Mouse (Mus musculus) CH12.LX (cell line): ENCODE data around the gene Olfr1079. TPM values are rescaled to one million over a fixed set of nuclear protein-coding genes. Genes with fewer than 3 reads are reported as not detected.

Experiments
- DNase-seq: peaks from one replicate; pipeline ENCODE4 v3.0.0-alpha.2; 2013; ENCODE audit errors: extremely low read depth
- H3K27ac ChIP-seq: 2 replicates; pipeline ENCODE4 v1.5.1; 2012; ENCODE audit warnings: low read depth, mild to moderate bottlenecking, control low read depth, moderate library complexity; ENCODE audit not compliant: insufficient read depth
- H3K27me3 ChIP-seq: replicated peaks from 2 replicates; pipeline ENCODE3; 2012; ENCODE audit warnings: inconsistent platforms
- H3K36me3 ChIP-seq, 2 experiments: replicated peaks in 1 of 2; 2 replicates each; pipeline versions ENCODE3 to v1.6.1; 2012; ENCODE audit warnings: inconsistent platforms in 1 of 2, low read length in 1 of 2, mild to moderate bottlenecking in 1 of 2, mixed read lengths in 1 of 2, moderate library complexity in 1 of 2; ENCODE audit not compliant: control insufficient read depth in 1 of 2, insufficient read depth in 1 of 2
- H3K4me1 ChIP-seq, 2 experiments: 2 replicates each; pipeline ENCODE4 v1.6.1; 2012; ENCODE audit warnings: inconsistent platforms in 1 of 2, moderate library complexity in 1 of 2; ENCODE audit not compliant: insufficient read depth in 2 of 2, control insufficient read depth in 1 of 2
- H3K4me2 ChIP-seq: 2 replicates; pipeline ENCODE4 v1.6.1; 2012; ENCODE audit warnings: low read depth, mild to moderate bottlenecking, control low read depth; ENCODE audit not compliant: poor library complexity, insufficient read depth, severe bottlenecking
- H3K4me3 ChIP-seq, 3 experiments: fragments of 150-350 bp in 1 of 3; sonication (generic) in 1 of 3; replicated peaks in 1 of 3; 2 replicates each; pipeline versions ENCODE3 to v1.5.1; 2011 to 2012; ENCODE audit warnings: low read depth in 2 of 3, low read length in 2 of 3, mild to moderate bottlenecking in 2 of 3, moderate library complexity in 2 of 3, control low read depth in 1 of 3, improper control_type of control experiment in 1 of 3, inconsistent platforms in 1 of 3, mixed read lengths in 1 of 3; ENCODE audit not compliant: poor library complexity in 1 of 3
- H3K79me2 ChIP-seq: replicated peaks from 2 replicates; pipeline ENCODE4 v1.6.1; 2012; ENCODE audit warnings: mild to moderate bottlenecking, moderate library complexity; ENCODE audit not compliant: control insufficient read depth, poor library complexity, insufficient read depth, severe bottlenecking; ENCODE audit errors: extremely low read depth
- H3K9ac ChIP-seq: 2 replicates; pipeline ENCODE4 v1.6.1; 2012; ENCODE audit warnings: low read depth, mild to moderate bottlenecking, control low read depth, moderate library complexity; ENCODE audit not compliant: insufficient read depth
- H3K9me3 ChIP-seq: replicated peaks from 2 replicates; pipeline ENCODE3; 2012; ENCODE audit warnings: low read length, inconsistent platforms, mixed read lengths
- CHD2 ChIP-seq: IDR thresholded peaks from 2 replicates; pipeline ENCODE4 v1.6.1; 2011; ENCODE audit warnings: low read length, improper control_type of control experiment
- CTCF ChIP-seq, 2 experiments: IDR thresholded peaks in 1 of 2; conservative IDR thresholded peaks in 1 of 2; 2 replicates each; pipeline ENCODE4 v1.5.1; 2011 to 2012; ENCODE audit warnings: low read depth in 2 of 2, low read length in 2 of 2, improper control_type of control experiment in 1 of 2, inconsistent platforms in 1 of 2, mild to moderate bottlenecking in 1 of 2, moderate library complexity in 1 of 2
- E2F4 ChIP-seq: IDR thresholded peaks from 2 replicates; pipeline ENCODE4 v1.6.1; 2011; ENCODE audit warnings: low read depth, low read length, improper control_type of control experiment; ENCODE audit not compliant: insufficient replicate concordance
- EP300 ChIP-seq: IDR thresholded peaks from 2 replicates; pipeline ENCODE4 v1.6.1; 2011; ENCODE audit warnings: low read length, improper control_type of control experiment
- ETS1 ChIP-seq: conservative IDR thresholded peaks from 2 replicates; pipeline ENCODE4 v1.6.1; 2012; ENCODE audit warnings: low read depth, mild to moderate bottlenecking, inconsistent platforms, low read length, improper control_type of control experiment, moderate library complexity
- GABPA ChIP-seq: IDR thresholded peaks from 2 replicates; pipeline ENCODE4 v1.6.1; 2012; ENCODE audit warnings: low read depth, low read length, improper control_type of control experiment, inconsistent platforms; ENCODE audit not compliant: insufficient replicate concordance
- IRF4 ChIP-seq: IDR thresholded peaks from 2 replicates; pipeline ENCODE4 v1.6.1; 2014; ENCODE audit warnings: low read depth, mild to moderate bottlenecking, inconsistent platforms, low read length, improper control_type of control experiment
- JUN ChIP-seq: IDR thresholded peaks from 2 replicates; pipeline ENCODE4 v1.6.1; 2011; ENCODE audit warnings: low read depth, mild to moderate bottlenecking, low read length, improper control_type of control experiment, moderate library complexity; ENCODE audit not compliant: insufficient read depth
- KAT2A ChIP-seq: IDR thresholded peaks from 2 replicates; pipeline ENCODE4 v1.6.1; 2012; ENCODE audit warnings: low read length, improper control_type of control experiment, inconsistent platforms; ENCODE audit not compliant: insufficient replicate concordance
- MAX ChIP-seq: IDR thresholded peaks from 2 replicates; pipeline ENCODE4 v1.6.1; 2011; ENCODE audit warnings: low read length, improper control_type of control experiment
- MYC ChIP-seq: IDR thresholded peaks from 2 replicates; pipeline ENCODE4 v1.6.1; 2011; ENCODE audit warnings: low read depth, mild to moderate bottlenecking, improper control_type of control experiment, low read length
- NELFE ChIP-seq: IDR thresholded peaks from 2 replicates; pipeline ENCODE4 v1.6.1; 2011; ENCODE audit warnings: low read depth, low read length, improper control_type of control experiment
- NRF1 ChIP-seq: IDR thresholded peaks from 2 replicates; pipeline ENCODE4 v1.6.1; 2014; ENCODE audit warnings: low read depth, mild to moderate bottlenecking, inconsistent platforms, low read length, improper control_type of control experiment, moderate library complexity
- PAX5 ChIP-seq: IDR thresholded peaks from 2 replicates; pipeline ENCODE4 v1.6.1; 2012; ENCODE audit warnings: low read length, inconsistent platforms, mixed read lengths
- POLR2A ChIP-seq: IDR thresholded peaks from 2 replicates; pipeline ENCODE4 v1.6.1; 2011; ENCODE audit warnings: low read depth, mild to moderate bottlenecking, improper control_type of control experiment, low read length
- RAD21 ChIP-seq: IDR thresholded peaks from 2 replicates; pipeline ENCODE4 v1.6.1; 2011; ENCODE audit warnings: low read depth, mild to moderate bottlenecking, low read length, improper control_type of control experiment, moderate library complexity
- TCF12 ChIP-seq: IDR thresholded peaks from 2 replicates; pipeline ENCODE4 v1.6.1; 2014; ENCODE audit warnings: low read depth, mild to moderate bottlenecking, inconsistent platforms, low read length, improper control_type of control experiment
- UBTF ChIP-seq: IDR thresholded peaks from 2 replicates; pipeline ENCODE4 v1.6.1; 2012; ENCODE audit warnings: low read depth, mild to moderate bottlenecking, inconsistent platforms, low read length, improper control_type of control experiment, moderate library complexity
- USF1 ChIP-seq: IDR thresholded peaks from 2 replicates; pipeline ENCODE4 v1.6.1; 2014; ENCODE audit warnings: low read depth, mild to moderate bottlenecking, inconsistent platforms, low read length, improper control_type of control experiment
- USF2 ChIP-seq: conservative IDR thresholded peaks from 2 replicates; pipeline ENCODE4 v1.6.1; 2011; ENCODE audit warnings: low read depth, low read length, improper control_type of control experiment
- ZKSCAN1 ChIP-seq: IDR thresholded peaks from 2 replicates; pipeline ENCODE4 v1.6.1; 2012; ENCODE audit warnings: low read depth, inconsistent platforms, low read length, improper control_type of control experiment, borderline replicate concordance
- dilution Hi-C: fragments of 300-500 bp; cut with MboI; formaldehyde crosslinking; loops from 2 replicates; pipeline ENCODE4 v1.14.3; 2020; ENCODE audit warnings: low sequenced_read_pairs; ENCODE audit not compliant: extremely low pct_unique_long_range_greater_than_20kb, extremely low pct_ligation_motif_present
- in situ Hi-C: fragments of 300-500 bp; cut with MboI; formaldehyde crosslinking; loops from 3 replicates; pipeline ENCODE4 v1.14.3; 2019; ENCODE audit warnings: low sequenced_read_pairs, low pct_ligation_motif_present, low pct_unique_long_range_greater_than_20kb, mixed read lengths
- polyA plus RNA-seq: library from polyadenylated mRNA; unstranded; fragments of >175 nt; gene quantifications from 2 replicates; pipeline ENCODE4 v1.2.1, GENCODE M21; 2012; ENCODE audit warnings: low read depth; ENCODE audit not compliant: insufficient read length
- total RNA-seq, 2 experiments: library from RNA; depleted of rRNA; stranded (reverse); fragments of 300-350 nt in 1 of 2; fragments of >200 nt in 1 of 2; gene quantifications; 2 replicates each; pipeline ENCODE4 v1.2.3; 2012 to 2014

Olfr1079 gene
- total and polyA plus RNA-seq, 3 experiments = not detected

- no peak overlapping the region for H3K4me2 ChIP-seq
- H3K27me3 ChIP-seq = no peaks in the 10 kb centered on the region
- H3K79me2 ChIP-seq = no peaks in the 10 kb centered on the region; the same call in 1 of the 2 replicates
- H3K4me3 ChIP-seq = no peak overlapping the region
- no peak overlapping the region for H3K9ac ChIP-seq
- H3K27ac ChIP-seq = no peak overlapping the region
- dilution Hi-C loops (no loop called here), in situ Hi-C loops (no loop called here)
- no peak for DNase-seq
- TF ChIP-seq MYC (no peak), NELFE (no peak), POLR2A (no peak), CHD2 (no peak), KAT2A (no peak), USF1 (no peak), IRF4 (no peak), NRF1 (no peak), TCF12 (no peak), USF2 (no peak), UBTF (no peak), RAD21 (no peak), GABPA (no peak)
- peaks cover 18% of the 10 kb centered on the region for H3K9me3 ChIP-seq
- no peaks in the 10 kb centered on the region for H3K36me3 ChIP-seq
- no peaks in the 10 kb centered on the region for H3K4me1 ChIP-seq
Measured at GRCm38 (mm10) chr2:86530991-86531390, 11.3 kb downstream of the Olfr1079 start.

GRCm38 (mm10) chr2:86508161-86508560, 34.1 kb downstream of the Olfr1079 start, which contains the start of gene Olfr1076:
TSS of gene Olfr1076 (plus strand) at chr2:86508461.
- no peak for DNase-seq
- Histone ChIP-seq H3K27ac (no peak within 1 kb of the TSS), H3K9me3 (peaks cover 9% of the 10 kb centered on the region), H3K27me3 (no peaks in the 10 kb centered on the region), H3K79me2 (no peaks in the 10 kb centered on the region), H3K4me2 (no peak within 1 kb of the TSS), H3K4me1 (no peaks in the 10 kb centered on the region), H3K36me3 (no peaks in the 10 kb centered on the region), H3K4me3 (no peak within 1 kb of the TSS), H3K9ac (no peak within 1 kb of the TSS)
- dilution Hi-C loops = no loop called here
- in situ Hi-C loops = no loop called here
- TF ChIP-seq CHD2 (no peak), CTCF (conservative IDR thresholded peaks at IDR 0.05 in 1 of 2, IDR thresholded peaks at IDR 0.05 in 1 of 2; ENCODE audit: low read depth in 2 of 2, low read length in 2 of 2) (no peak), MAX (no peak), MYC (no peak), E2F4 (no peak), PAX5 (no peak), ETS1 (no peak), POLR2A (no peak), GABPA (no peak), JUN (no peak), EP300 (no peak), USF1 (no peak), ZKSCAN1 (no peak), IRF4 (no peak)
